Mouse (Mus musculus): ENCODE data around the gene Gm9508. TPM values are rescaled to one million over a fixed set of nuclear protein-coding genes. Genes with fewer than 3 reads are reported as not detected.

Gm9508 gene
- total and polyA plus RNA-seq, 3 experiments = not detected

DNA sequence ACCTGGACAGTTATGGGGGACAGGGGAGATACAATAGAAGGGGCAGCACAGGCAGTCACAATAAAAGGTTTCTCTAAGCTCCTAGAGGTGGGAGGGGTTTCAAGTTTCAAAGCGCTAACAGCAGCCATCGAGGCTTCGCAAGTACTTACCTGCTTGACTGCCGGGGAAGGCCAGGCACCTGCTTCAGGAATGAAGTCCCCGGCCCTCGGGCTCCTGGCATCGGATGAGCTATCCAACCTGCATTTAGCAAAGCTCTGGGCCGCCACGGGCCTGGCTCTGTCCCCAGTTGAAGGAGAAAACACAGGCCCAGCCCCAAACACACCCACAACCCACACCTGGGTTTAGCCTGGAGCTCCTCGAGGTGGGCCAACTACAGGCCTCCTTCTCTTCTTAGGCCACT is 10.0 kb downstream of the Gm9508 start:
- H3K4me2 ChIP-seq (ENCODE audit: insufficient read depth, low read depth, poor library complexity, severe bottlenecking) = no peak overlapping the region
- no peak for DNase-seq (ENCODE audit: extremely low read depth)
- no peaks in the 10 kb centered on the region for H3K79me2 ChIP-seq (replicated peaks; ENCODE audit: control insufficient read depth, extremely low read depth, insufficient read depth, poor library complexity, severe bottlenecking)
- H3K9ac ChIP-seq (ENCODE audit: insufficient read depth, low read depth) = no peak overlapping the region
- dilution Hi-C loops (cut with MboI; ENCODE audit: extremely low pct_ligation_motif_present, extremely low pct_unique_long_range_greater_than_20kb, low sequenced_read_pairs) = no loop called here
- peaks cover 5 to 39% of the 10 kb centered on the region in 2 experiments for H3K4me1 ChIP-seq (ENCODE audit: control insufficient read depth in 1 of 2, insufficient read depth in 2 of 2)
- in situ Hi-C loops (cut with MboI; ENCODE audit: low pct_ligation_motif_present, low pct_unique_long_range_greater_than_20kb, low sequenced_read_pairs) = no loop called here
- H3K27ac ChIP-seq (ENCODE audit: insufficient read depth, low read depth) = no peak overlapping the region
- no peak for TF ChIP-seq UBTF (IDR thresholded peaks at IDR 0.05; ENCODE audit: low read depth, low read length)
- TF ChIP-seq MAX (IDR thresholded peaks at IDR 0.05; ENCODE audit: low read length) = no peak
- TF ChIP-seq PAX5 (IDR thresholded peaks at IDR 0.05; ENCODE audit: low read length) = no peak
- TF ChIP-seq ETS1 (conservative IDR thresholded peaks at IDR 0.05; ENCODE audit: low read depth, low read length) = no peak
- TF ChIP-seq MEF2A (IDR thresholded peaks at IDR 0.05; ENCODE audit: borderline replicate concordance, low read depth, low read length) = no peak
- TF ChIP-seq IRF4 (IDR thresholded peaks at IDR 0.05; ENCODE audit: low read depth, low read length) = no peak
- TF ChIP-seq RAD21 (IDR thresholded peaks at IDR 0.05; ENCODE audit: low read depth, low read length) = no peak
- no peak for TF ChIP-seq KAT2A (IDR thresholded peaks at IDR 0.05; ENCODE audit: insufficient replicate concordance, low read length)
- no peak for TF ChIP-seq POLR2AphosphoS2 (IDR thresholded peaks at IDR 0.05; ENCODE audit: low read depth, low read length)
- no peak for TF ChIP-seq BHLHE40 (IDR thresholded peaks at IDR 0.05; ENCODE audit: low read depth, low read length)
- no peak for TF ChIP-seq MAZ (IDR thresholded peaks at IDR 0.05; ENCODE audit: low read depth, low read length)
- TF ChIP-seq E2F4 (IDR thresholded peaks at IDR 0.05; ENCODE audit: insufficient replicate concordance, low read depth, low read length) = no peak
- no peak overlapping the region for H3K4me3 ChIP-seq (replicated peaks in 1 of 3; ENCODE audit: low read depth in 2 of 3, low read length in 2 of 3, poor library complexity in 1 of 3)
- H3K27me3 ChIP-seq (replicated peaks) = peaks cover 47% of the 10 kb centered on the region
- H3K9me3 ChIP-seq (replicated peaks; ENCODE audit: low read length) = no peaks in the 10 kb centered on the region
- H3K36me3 ChIP-seq (replicated peaks in 1 of 2; ENCODE audit: control insufficient read depth in 1 of 2, insufficient read depth in 1 of 2, low read length in 1 of 2) = no peaks in the 10 kb centered on the region

DNA sequence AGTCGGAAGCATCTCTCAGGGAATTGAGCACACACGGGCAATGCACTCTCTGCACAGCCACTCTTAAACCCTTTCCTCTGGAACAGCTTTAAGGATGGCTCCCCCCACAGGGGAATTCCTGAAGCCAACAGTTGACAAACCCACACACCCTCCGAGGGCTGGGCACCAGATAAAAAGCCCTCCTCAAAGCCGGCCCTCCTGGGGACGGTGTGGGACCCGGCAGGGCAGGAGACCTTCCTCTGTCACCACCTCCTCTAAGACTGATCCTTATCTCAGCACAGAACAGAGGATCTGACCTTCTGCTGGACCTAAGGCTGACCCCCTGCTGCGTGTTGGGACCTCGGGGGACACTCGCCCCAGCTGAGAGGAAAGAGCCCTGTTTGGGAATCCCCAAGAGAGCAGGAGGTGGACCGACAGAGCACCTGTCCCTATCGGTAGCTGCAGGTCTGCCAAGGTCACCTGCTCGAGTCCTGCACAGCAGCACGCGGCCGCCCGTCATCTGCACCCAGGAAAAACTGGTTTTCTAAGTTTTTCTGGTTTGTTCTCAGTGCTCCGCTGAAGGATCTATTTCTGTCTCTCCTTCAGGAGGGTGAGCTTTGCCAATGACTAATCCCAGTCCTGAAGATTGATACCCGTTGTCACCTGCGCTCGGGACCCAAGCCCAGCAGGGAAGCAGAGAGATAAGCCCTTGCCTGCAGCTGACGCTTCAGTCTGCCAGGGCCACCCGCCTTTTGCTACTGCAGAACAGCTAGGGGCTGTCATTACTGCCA is 11.0 kb downstream of the Gm9508 start, which contains the start of gene Tspear:
Gene Tspear (plus strand): TSS at position 675 of the 770 bp plus-strand sequence.
- TF ChIP-seq GABPA (IDR thresholded peaks at IDR 0.05; ENCODE audit: insufficient replicate concordance, low read depth, low read length) = no peak
- no peak for TF ChIP-seq MEF2A (IDR thresholded peaks at IDR 0.05; ENCODE audit: borderline replicate concordance, low read depth, low read length)
- TF ChIP-seq MAFK (IDR thresholded peaks at IDR 0.05; ENCODE audit: insufficient replicate concordance, low read length) = no peak
- no peak for TF ChIP-seq CHD1 (IDR thresholded peaks at IDR 0.05; ENCODE audit: low read depth, low read length)
- in situ Hi-C loops (cut with MboI; ENCODE audit: low pct_ligation_motif_present, low pct_unique_long_range_greater_than_20kb, low sequenced_read_pairs) = no loop called here
- Histone ChIP-seq H3K9ac (ENCODE audit: insufficient read depth, low read depth) (no peak within 1 kb of the TSS), H3K9me3 (replicated peaks; ENCODE audit: low read length) (no peaks in the 10 kb centered on the region), H3K79me2 (replicated peaks; ENCODE audit: control insufficient read depth, extremely low read depth, insufficient read depth, poor library complexity, severe bottlenecking) (no peaks in the 10 kb centered on the region), H3K4me1 (ENCODE audit: control insufficient read depth in 1 of 2, insufficient read depth in 2 of 2) (peaks cover 5 to 42% of the 10 kb centered on the region in 2 experiments), H3K4me2 (ENCODE audit: insufficient read depth, low read depth, poor library complexity, severe bottlenecking) (no peak within 1 kb of the TSS), H3K36me3 (replicated peaks in 1 of 2; ENCODE audit: control insufficient read depth in 1 of 2, insufficient read depth in 1 of 2, low read length in 1 of 2) (no peaks in the 10 kb centered on the region), H3K27ac (ENCODE audit: insufficient read depth, low read depth) (no peak within 1 kb of the TSS), H3K4me3 (replicated peaks in 1 of 3; ENCODE audit: low read depth in 2 of 3, low read length in 2 of 3, poor library complexity in 1 of 3) (no peak within 1 kb of the TSS), H3K27me3 (replicated peaks) (peaks cover 37% of the 10 kb centered on the region)
- no peak for DNase-seq (ENCODE audit: extremely low read depth)
- dilution Hi-C loops (cut with MboI; ENCODE audit: extremely low pct_ligation_motif_present, extremely low pct_unique_long_range_greater_than_20kb, low sequenced_read_pairs) = no loop called here
